Mouse (Mus musculus): ENCODE measurements around the gene Slc39a11.
A peak's percentile ranks its signal among the peaks of the same experiment; 100 is the strongest.

Slc39a11 gene

GRCm38 (mm10) chr11:113510249-113510648 lies 139.6 kb downstream of the Slc39a11 start:
- DNase-seq (ENCODE audit: low spot score in 2 of 2), result no peak

- peak in 1 of 2 experiments; percentile 5 for DNase-seq (ENCODE audit: low spot score in 2 of 2)
These were observed 142.0 kb downstream of the Slc39a11 start for GRCm38 (mm10) chr11:113507716-113508480.

GRCm38 (mm10) chr11:113505551-113506160 lies 144.2 kb downstream of the Slc39a11 start:
- no peak for DNase-seq (ENCODE audit: low spot score in 2 of 2)

GRCm38 (mm10) chr11:113504459-113505062 lies 145.3 kb downstream of the Slc39a11 start:
- no peak for DNase-seq (ENCODE audit: low spot score in 2 of 2)

- no peak for DNase-seq (ENCODE audit: low spot score in 2 of 2)
These were observed 146.9 kb downstream of the Slc39a11 start for GRCm38 (mm10) chr11:113502968-113503367.

GRCm38 (mm10) chr11:113500631-113501305 lies 149.1 kb downstream of the Slc39a11 start:
- no peak for DNase-seq (ENCODE audit: low spot score in 2 of 2)

- DNase-seq (ENCODE audit: low spot score in 2 of 2), result peak; percentile 11 to 53
These were observed 151.0 kb downstream of the Slc39a11 start for GRCm38 (mm10) chr11:113498889-113499288.

GRCm38 (mm10) chr11:113494021-113494546 lies 155.8 kb downstream of the Slc39a11 start:
- no peak for DNase-seq (ENCODE audit: low spot score in 2 of 2)

GRCm38 (mm10) chr11:113490530-113491520 lies 159.1 kb downstream of the Slc39a11 start:
- no peak for DNase-seq (ENCODE audit: low spot score in 2 of 2)

GRCm38 (mm10) chr11:113487603-113488335 lies 162.1 kb downstream of the Slc39a11 start:
- no peak for DNase-seq (ENCODE audit: low spot score in 2 of 2)

- DNase-seq (ENCODE audit: low spot score in 2 of 2), result no peak
These were observed 165.8 kb downstream of the Slc39a11 start for GRCm38 (mm10) chr11:113484037-113484436.

- DNase-seq (ENCODE audit: low spot score in 2 of 2), result no peak
These were observed 172.3 kb downstream of the Slc39a11 start for GRCm38 (mm10) chr11:113477550-113477949.

GRCm38 (mm10) chr11:113476720-113477119 lies 173.2 kb downstream of the Slc39a11 start:
- no peak for DNase-seq (ENCODE audit: low spot score in 2 of 2)

- no peak for DNase-seq (ENCODE audit: low spot score in 2 of 2)
These were observed 174.4 kb downstream of the Slc39a11 start for GRCm38 (mm10) chr11:113475491-113475890.

- no peak for DNase-seq (ENCODE audit: low spot score in 2 of 2)
These were observed 175.8 kb downstream of the Slc39a11 start for GRCm38 (mm10) chr11:113473998-113474534.

- no peak for DNase-seq (ENCODE audit: low spot score in 2 of 2)
These were observed 177.9 kb downstream of the Slc39a11 start for GRCm38 (mm10) chr11:113471936-113472335.

GRCm38 (mm10) chr11:113469919-113470785 lies 179.7 kb downstream of the Slc39a11 start:
- DNase-seq (ENCODE audit: low spot score in 2 of 2), result no peak

GRCm38 (mm10) chr11:113468016-113468415 lies 181.9 kb downstream of the Slc39a11 start:
- no peak for DNase-seq (ENCODE audit: low spot score in 2 of 2)

GRCm38 (mm10) chr11:113467313-113467811 lies 182.5 kb downstream of the Slc39a11 start:
- no peak for DNase-seq (ENCODE audit: low spot score in 2 of 2)
